Mouse (Mus musculus): Measurements from ENCODE around the gene Thnsl2. TPM values are rescaled to one million over a fixed set of nuclear protein-coding genes. Genes with fewer than 3 reads are reported as not detected.
A peak's percentile ranks its signal among the peaks of the same experiment; 100 is the strongest.

Gene Thnsl2
- total and polyA plus RNA-seq, 3 experiments, result 0.08 to 0.21 TPM; not detected in 1

- no peaks in the 10 kb centered on the region for H3K36me3 ChIP-seq (ENCODE audit: control insufficient read depth in 1 of 2, insufficient read depth in 2 of 2, low read length in 2 of 2)
- no peaks in the 10 kb centered on the region for H3K79me2 ChIP-seq (ENCODE audit: control insufficient read depth, insufficient read depth, low read length, poor library complexity)
- H3K9me3 ChIP-seq (replicated peaks; ENCODE audit: insufficient read depth, low read length), result no peaks in the 10 kb centered on the region
- H3K9ac ChIP-seq (ENCODE audit: control insufficient read depth, low read depth, low read length, poor library complexity, severe bottlenecking), result no peak overlapping the region
- H3K4me1 ChIP-seq (ENCODE audit: control insufficient read depth in 1 of 2, insufficient read depth in 2 of 2, low read length in 2 of 2), result no peaks in the 10 kb centered on the region; a peak in 1 of 4 replicates
- TF ChIP-seq CHD2 (IDR thresholded peaks at IDR 0.05; ENCODE audit: low read length), result no peak
- no peak for TF ChIP-seq POLR2A (IDR thresholded peaks at IDR 0.05; ENCODE audit: control insufficient read depth in 1 of 2, insufficient read depth in 1 of 2, low read depth in 1 of 2, low read length in 2 of 2, poor library complexity in 1 of 2)
- TF ChIP-seq USF1 (IDR thresholded peaks at IDR 0.05; ENCODE audit: low read depth, low read length), result no peak
- TF ChIP-seq ZC3H11A (IDR thresholded peaks at IDR 0.05; ENCODE audit: low read depth, low read length), result no peak
- TF ChIP-seq MYC (IDR thresholded peaks at IDR 0.05; ENCODE audit: low read depth, low read length), result no peak
- TF ChIP-seq USF2 (IDR thresholded peaks at IDR 0.05; ENCODE audit: borderline replicate concordance in 1 of 2, insufficient read depth in 1 of 2, low read depth in 1 of 2, low read length in 2 of 2), result no peak
- TF ChIP-seq ZNF384 (IDR thresholded peaks at IDR 0.05; ENCODE audit: low read depth, low read length), result no peak
- no peak for TF ChIP-seq NELFE (IDR thresholded peaks at IDR 0.05; ENCODE audit: low read depth, low read length)
- TF ChIP-seq MYB (IDR thresholded peaks at IDR 0.05; ENCODE audit: low read depth, low read length), result no peak
- TF ChIP-seq MAZ (IDR thresholded peaks at IDR 0.05; ENCODE audit: low read depth, low read length), result no peak
- no peak for TF ChIP-seq GABPA (IDR thresholded peaks at IDR 0.05; ENCODE audit: low read depth, low read length)
- TF ChIP-seq ZMIZ1 (IDR thresholded peaks at IDR 0.05; ENCODE audit: low read depth, low read length), result no peak
- TF ChIP-seq KAT2A (conservative IDR thresholded peaks at IDR 0.05; ENCODE audit: low read depth, low read length), result no peak
- TF ChIP-seq UBTF (IDR thresholded peaks at IDR 0.05; ENCODE audit: borderline replicate concordance, insufficient read depth, low read depth, low read length), result no peak
- TF ChIP-seq MEF2A (IDR thresholded peaks at IDR 0.05; ENCODE audit: extremely low read depth, insufficient replicate concordance, low read depth, low read length, poor library complexity, severe bottlenecking), result no peak
- no peak for TF ChIP-seq ELF1 (IDR thresholded peaks at IDR 0.05; ENCODE audit: low read depth, low read length)
- no peak for TF ChIP-seq RAD21 (IDR thresholded peaks at IDR 0.05; ENCODE audit: low read depth, low read length)
- H3K27ac ChIP-seq (ENCODE audit: control insufficient read depth, low read depth, low read length), result no peak overlapping the region
- no peak for DNase-seq (ENCODE audit: low read depth, low spot score)
- no peaks in the 10 kb centered on the region; a peak in 2 of 4 replicates for H3K27me3 ChIP-seq (ENCODE audit: control insufficient read depth in 1 of 2, insufficient read depth in 2 of 2, low read length in 2 of 2)
- no peak overlapping the region for H3K4me3 ChIP-seq (ENCODE audit: control insufficient read depth in 1 of 2, insufficient read depth in 1 of 2, low read depth in 2 of 2, low read length in 2 of 2)
These were observed 20.2 kb upstream of the Thnsl2 start for GRCm38 (mm10) chr6:71164394-71164793.

- H3K36me3 ChIP-seq (ENCODE audit: control insufficient read depth in 1 of 2, insufficient read depth in 2 of 2, low read length in 2 of 2), result no peaks in the 10 kb centered on the region
- no peaks in the 10 kb centered on the region for H3K79me2 ChIP-seq (ENCODE audit: control insufficient read depth, insufficient read depth, low read length, poor library complexity)
- no peak overlapping the region for H3K9ac ChIP-seq (ENCODE audit: control insufficient read depth, low read depth, low read length, poor library complexity, severe bottlenecking)
- H3K9me3 ChIP-seq (replicated peaks; ENCODE audit: insufficient read depth, low read length), result no peaks in the 10 kb centered on the region
- H3K27ac ChIP-seq (ENCODE audit: control insufficient read depth, low read depth, low read length), result no peak overlapping the region
- TF ChIP-seq CTCF (IDR thresholded peaks at IDR 0.05 in 2 of 3, conservative IDR thresholded peaks at IDR 0.05 in 1 of 3; ENCODE audit: control insufficient read depth in 1 of 3, insufficient read depth in 1 of 3, low read depth in 2 of 3, low read length in 3 of 3, poor library complexity in 1 of 3, severe bottlenecking in 1 of 3), result 0 out of 6 replicates have a peak, but pooled peaks of 1 of the 3 experiments have one; percentile 10
- no peak for TF ChIP-seq TBP (IDR thresholded peaks at IDR 0.05; ENCODE audit: low read depth, low read length)
- no peaks in the 10 kb centered on the region; a peak in 1 of 4 replicates for H3K4me1 ChIP-seq (ENCODE audit: control insufficient read depth in 1 of 2, insufficient read depth in 2 of 2, low read length in 2 of 2)
- H3K4me3 ChIP-seq (ENCODE audit: control insufficient read depth in 1 of 2, insufficient read depth in 1 of 2, low read depth in 2 of 2, low read length in 2 of 2), result no peak overlapping the region
- H3K27me3 ChIP-seq (ENCODE audit: control insufficient read depth in 1 of 2, insufficient read depth in 2 of 2, low read length in 2 of 2), result no peaks in the 10 kb centered on the region; a peak in 3 of 4 replicates
- no peak for DNase-seq (ENCODE audit: low read depth, low spot score)
These were observed 18.0 kb upstream of the Thnsl2 start for GRCm38 (mm10) chr6:71162269-71162668.

Data from MEL (cell line).